Mouse (Mus musculus) myocyte (in vitro differentiated cells): ENCODE data around the gene Olfr507. TPM values are rescaled to one million over a fixed set of nuclear protein-coding genes. Genes with fewer than 3 reads are reported as not detected.

Source experiments
- H3K27me3 ChIP-seq: one replicate; pipeline ENCODE4 v1.6.1; 2011; ENCODE audit not compliant: control insufficient read depth, insufficient read depth, insufficient read length
- H3K36me3 ChIP-seq: one replicate; pipeline ENCODE4 v1.6.1; 2011; ENCODE audit not compliant: control insufficient read depth, insufficient read depth
- H3K4me2 ChIP-seq: one replicate; pipeline ENCODE4 v1.6.1; 2011; ENCODE audit warnings: low read depth, control low read depth
- H3K4me3 ChIP-seq: one replicate; pipeline ENCODE4 v1.5.1; 2011; ENCODE audit warnings: mild to moderate bottlenecking, control low read depth, moderate library complexity
- H3K79me2 ChIP-seq: one replicate; pipeline ENCODE4 v1.6.1; 2011; ENCODE audit not compliant: control insufficient read depth, insufficient read depth
- H3ac ChIP-seq: one replicate; pipeline ENCODE4 v1.6.1; 2011; ENCODE audit not compliant: control insufficient read depth, insufficient read length
- CEBPB ChIP-seq: IDR thresholded peaks from 2 replicates; pipeline ENCODE4 v1.6.1; 2011; ENCODE audit warnings: mild to moderate bottlenecking, moderate library complexity; ENCODE audit not compliant: poor library complexity, insufficient read depth, severe bottlenecking
- E2F4 ChIP-seq: IDR thresholded peaks from one replicate; pipeline ENCODE4 v1.6.1; 2011; ENCODE audit warnings: mild to moderate bottlenecking, control low read depth, moderate library complexity; ENCODE audit not compliant: insufficient read depth
- MAX ChIP-seq: IDR thresholded peaks from one replicate; pipeline ENCODE4 v1.6.1; 2011; ENCODE audit warnings: low read depth, mild to moderate bottlenecking, control low read depth
- MYOD1 ChIP-seq, 3 experiments: IDR thresholded peaks; one replicate each; pipeline ENCODE4 v1.6.1; 2011; ENCODE audit warnings: control low read depth in 2 of 3, low read depth in 2 of 3, mild to moderate bottlenecking in 2 of 3, moderate library complexity in 1 of 3; ENCODE audit not compliant: insufficient read length in 2 of 3, control insufficient read depth in 1 of 3
- MYOG ChIP-seq, 3 experiments: IDR thresholded peaks; one replicate each; pipeline ENCODE4 v1.6.1; 2011; ENCODE audit warnings: control low read depth in 2 of 3, low read depth in 2 of 3, mild to moderate bottlenecking in 2 of 3; ENCODE audit not compliant: insufficient read length in 2 of 3, control insufficient read depth in 1 of 3, insufficient read depth in 1 of 3
- POLR2A ChIP-seq: IDR thresholded peaks from one replicate; pipeline ENCODE4 v1.6.1; 2011; ENCODE audit warnings: low read depth, mild to moderate bottlenecking, control low read depth, moderate library complexity; ENCODE audit not compliant: insufficient read length
- POLR2AphosphoS2 ChIP-seq: IDR thresholded peaks from one replicate; pipeline ENCODE4 v1.6.1; 2011; ENCODE audit warnings: low read depth, control low read depth; ENCODE audit not compliant: insufficient read length
- REST ChIP-seq: IDR thresholded peaks from one replicate; pipeline ENCODE4 v1.6.1; 2011; ENCODE audit warnings: mild to moderate bottlenecking, control low read depth, moderate library complexity; ENCODE audit not compliant: insufficient read depth, insufficient read length
- SRF ChIP-seq: IDR thresholded peaks from one replicate; pipeline ENCODE4 v1.6.1; 2011; ENCODE audit warnings: low read depth; ENCODE audit not compliant: control insufficient read depth, insufficient read length
- TCF12 ChIP-seq: IDR thresholded peaks from one replicate; pipeline ENCODE4 v1.6.1; 2011; ENCODE audit warnings: mild to moderate bottlenecking, control low read depth; ENCODE audit not compliant: poor library complexity, insufficient read depth, severe bottlenecking
- TCF3 ChIP-seq: IDR thresholded peaks from one replicate; pipeline ENCODE4 v1.6.1; 2011; ENCODE audit warnings: low read depth, control low read depth; ENCODE audit not compliant: insufficient read length
- USF1 ChIP-seq: IDR thresholded peaks from one replicate; pipeline ENCODE4 v1.6.1; 2011; ENCODE audit warnings: low read depth, mild to moderate bottlenecking, control low read depth, moderate library complexity
- polyA plus RNA-seq: library from polyadenylated mRNA; unstranded; fragments of >200 nt; fragmentation: generic; extraction: Trizol; gene quantifications from one replicate; pipeline ENCODE4 v1.2.1, GENCODE M21; 2012; ENCODE audit warnings: missing spikeins

Gene Olfr507
- polyA plus RNA-seq, 1 experiment, result not detected

- Histone ChIP-seq H3K27me3 (no peaks in the 10 kb centered on the region), H3K36me3 (no peaks in the 10 kb centered on the region), H3K4me2 (no peak within 1 kb of the TSS), H3K4me3 (no peak within 1 kb of the TSS), H3K79me2 (no peaks in the 10 kb centered on the region), H3ac (no peak within 1 kb of the TSS)
- TF ChIP-seq MYOG (IDR thresholded peaks at IDR 0.05; ENCODE audit: control insufficient read depth in 1 of 3, insufficient read depth in 1 of 3, insufficient read length in 2 of 3, low read depth in 2 of 3) (no peak), USF1 (no peak), POLR2A (no peak), POLR2AphosphoS2 (no peak), REST (no peak), E2F4 (no peak), SRF (no peak), MYOD1 (IDR thresholded peaks at IDR 0.05; ENCODE audit: control insufficient read depth in 1 of 3, insufficient read length in 2 of 3, low read depth in 2 of 3) (no peak), MAX (no peak)
Observed at GRCm38 (mm10) chr7:108629694-108630093, 8.1 kb downstream of the Olfr507 start, which contains the start of gene Olfr508. Gene Olfr508, plus strand, starts transcription at chr7:108629994.

GRCm38 (mm10) chr7:108651806-108652205 lies 30.2 kb downstream of the Olfr507 start, which contains the start of gene Olfr509:
Gene Olfr509, minus strand, starts transcription at chr7:108651906.
- no peak within 1 kb of the TSS for H3K4me3 ChIP-seq
- no peaks in the 10 kb centered on the region for H3K36me3 ChIP-seq
- H3K27me3 ChIP-seq, result no peaks in the 10 kb centered on the region
- H3ac ChIP-seq, result no peak within 1 kb of the TSS
- H3K79me2 ChIP-seq, result no peaks in the 10 kb centered on the region
- no peak within 1 kb of the TSS for H3K4me2 ChIP-seq
- TF ChIP-seq MYOG (IDR thresholded peaks at IDR 0.05; ENCODE audit: control insufficient read depth in 1 of 3, insufficient read depth in 1 of 3, insufficient read length in 2 of 3, low read depth in 2 of 3), result no peak
- no peak for TF ChIP-seq TCF12
- no peak for TF ChIP-seq REST
- TF ChIP-seq E2F4, result no peak
- TF ChIP-seq POLR2AphosphoS2, result no peak
- no peak for TF ChIP-seq TCF3
- TF ChIP-seq MAX, result no peak
- no peak for TF ChIP-seq USF1
- TF ChIP-seq SRF, result no peak
- no peak for TF ChIP-seq MYOD1 (IDR thresholded peaks at IDR 0.05; ENCODE audit: control insufficient read depth in 1 of 3, insufficient read length in 2 of 3, low read depth in 2 of 3)
- TF ChIP-seq CEBPB, result no peak
- no peak for TF ChIP-seq POLR2A

GRCm38 (mm10) chr7:108662419-108662818 lies 40.8 kb downstream of the Olfr507 start:
- no peaks in the 10 kb centered on the region for H3K27me3 ChIP-seq
- no peak overlapping the region for H3ac ChIP-seq
- no peak for TF ChIP-seq REST
- no peak for TF ChIP-seq E2F4
- TF ChIP-seq MYOD1 (IDR thresholded peaks at IDR 0.05; ENCODE audit: control insufficient read depth in 1 of 3, insufficient read length in 2 of 3, low read depth in 2 of 3), result no peak
- no peak for TF ChIP-seq SRF
- TF ChIP-seq TCF3, result no peak
- TF ChIP-seq TCF12, result no peak
- no peak for TF ChIP-seq POLR2AphosphoS2
- no peak for TF ChIP-seq USF1
- no peak for TF ChIP-seq MYOG (IDR thresholded peaks at IDR 0.05; ENCODE audit: control insufficient read depth in 1 of 3, insufficient read depth in 1 of 3, insufficient read length in 2 of 3, low read depth in 2 of 3)
- TF ChIP-seq CEBPB, result no peak
- H3K4me2 ChIP-seq, result no peak overlapping the region
- no peaks in the 10 kb centered on the region for H3K36me3 ChIP-seq
- no peaks in the 10 kb centered on the region for H3K79me2 ChIP-seq
- no peak overlapping the region for H3K4me3 ChIP-seq

GRCm38 (mm10) chr7:108666118-108666517 lies 44.5 kb downstream of the Olfr507 start, which contains the start of gene Olfr510:
Gene Olfr510, plus strand, starts transcription at chr7:108666418.
- no peak within 1 kb of the TSS for H3K4me2 ChIP-seq
- no peak within 1 kb of the TSS for H3ac ChIP-seq
- H3K36me3 ChIP-seq, result no peaks in the 10 kb centered on the region
- no peaks in the 10 kb centered on the region for H3K79me2 ChIP-seq
- no peak within 1 kb of the TSS for H3K4me3 ChIP-seq
- no peaks in the 10 kb centered on the region for H3K27me3 ChIP-seq
- TF ChIP-seq SRF (no peak), CEBPB (no peak), POLR2A (no peak), TCF3 (no peak), MYOD1 (IDR thresholded peaks at IDR 0.05; ENCODE audit: control insufficient read depth in 1 of 3, insufficient read length in 2 of 3, low read depth in 2 of 3) (no peak), MAX (no peak), MYOG (IDR thresholded peaks at IDR 0.05; ENCODE audit: control insufficient read depth in 1 of 3, insufficient read depth in 1 of 3, insufficient read length in 2 of 3, low read depth in 2 of 3) (no peak), REST (no peak), E2F4 (no peak), TCF12 (no peak), USF1 (no peak), POLR2AphosphoS2 (no peak)

GRCm38 (mm10) chr7:108671058-108671457 lies 49.4 kb downstream of the Olfr507 start:
- H3K27me3 ChIP-seq, result no peaks in the 10 kb centered on the region
- no peak overlapping the region for H3K4me2 ChIP-seq
- no peaks in the 10 kb centered on the region for H3K79me2 ChIP-seq
- TF ChIP-seq SRF, result no peak
- TF ChIP-seq TCF3, result no peak
- TF ChIP-seq POLR2AphosphoS2, result no peak
- TF ChIP-seq USF1, result no peak
- no peak for TF ChIP-seq MAX
- TF ChIP-seq MYOG (IDR thresholded peaks at IDR 0.05; ENCODE audit: control insufficient read depth in 1 of 3, insufficient read depth in 1 of 3, insufficient read length in 2 of 3, low read depth in 2 of 3), result no peak
- no peak for TF ChIP-seq CEBPB
- TF ChIP-seq E2F4, result no peak
- TF ChIP-seq POLR2A, result no peak
- no peak overlapping the region for H3ac ChIP-seq
- H3K36me3 ChIP-seq, result no peaks in the 10 kb centered on the region
- no peak overlapping the region for H3K4me3 ChIP-seq

Other genes starting within 250 kb of the Olfr507 start
- gene Olfr495, start 228.6 kb upstream of the Olfr507 start, polyA plus RNA-seq, result not detected
- gene Olfr497, start 201.4 kb upstream of the Olfr507 start, polyA plus RNA-seq, result not detected
- not detected for gene Olfr498, start 156.5 kb upstream of the Olfr507 start, polyA plus RNA-seq
- not detected for gene Olfr502, start 96.7 kb upstream of the Olfr507 start, polyA plus RNA-seq
- gene Olfr503, start 77.3 kb upstream of the Olfr507 start, polyA plus RNA-seq, result not detected
- not detected for gene Olfr504, start 56.0 kb upstream of the Olfr507 start, polyA plus RNA-seq
- not detected for gene Olfr506, start 11.0 kb upstream of the Olfr507 start, polyA plus RNA-seq
- gene Olfr508, start 8.2 kb downstream of the Olfr507 start, polyA plus RNA-seq, result not detected
- gene Olfr509, start 30.1 kb downstream of the Olfr507 start, polyA plus RNA-seq, result not detected
- not detected for gene Olfr510, start 44.6 kb downstream of the Olfr507 start, polyA plus RNA-seq
- gene Olfr512, start 91.5 kb downstream of the Olfr507 start, polyA plus RNA-seq, result not detected
- gene Olfr513, start 129.2 kb downstream of the Olfr507 start, polyA plus RNA-seq, result not detected
- not detected for gene Olfr514, start 204.2 kb downstream of the Olfr507 start, polyA plus RNA-seq
- not detected for gene Olfr516, start 228.7 kb downstream of the Olfr507 start, polyA plus RNA-seq